Mouse (Mus musculus) megakaryocyte, embryonic 14.5 days (primary cell): Measurements from ENCODE around the gene Sema5a.

Experiments
- FLI1 ChIP-seq: IDR thresholded peaks from 2 replicates; pipeline ENCODE4 v1.6.1; 2012; ENCODE audit warnings: low read length, inconsistent platforms, mixed read lengths
- GATA1 ChIP-seq: IDR thresholded peaks from 3 replicates; pipeline ENCODE4 v1.6.1; 2012; ENCODE audit warnings: mixed read lengths, low read length, inconsistent platforms, borderline replicate concordance

DNA sequence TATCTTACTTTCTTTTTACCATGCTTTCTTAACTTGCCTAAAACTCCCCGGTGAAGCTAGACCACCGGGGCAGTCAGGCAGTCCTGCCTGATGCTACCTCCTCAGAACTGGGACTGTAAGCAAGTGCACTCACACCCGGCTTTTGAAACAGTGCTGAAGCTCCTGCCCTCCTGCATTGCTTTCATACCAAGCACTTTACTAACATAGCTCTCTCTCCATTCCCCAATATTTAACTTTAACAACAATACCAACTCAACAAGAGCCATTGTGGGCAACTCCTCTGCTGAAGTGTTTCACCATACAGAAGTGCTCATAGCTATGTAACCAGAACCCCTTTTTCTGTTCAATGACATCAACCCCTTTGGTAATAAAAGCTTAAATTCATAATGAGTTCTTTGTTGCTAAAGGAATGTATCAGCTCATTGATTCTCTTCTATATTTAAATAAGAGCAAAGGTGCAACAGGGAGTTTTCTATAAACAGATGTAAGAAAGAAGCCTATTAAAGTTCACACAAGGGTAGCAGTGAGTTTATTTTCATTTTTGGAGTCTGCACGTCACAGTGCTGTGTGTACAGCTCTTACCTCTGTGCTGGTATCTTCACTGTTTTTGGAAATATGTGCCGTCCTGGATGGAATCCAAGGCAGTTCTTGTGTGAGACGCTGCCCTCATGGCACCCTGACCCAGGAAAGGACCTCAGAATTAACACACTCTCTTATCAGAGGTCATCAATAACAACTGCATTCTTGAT lies 292.3 kb downstream of the Sema5a start:
- TF ChIP-seq GATA1 (no peak), FLI1 (no peak)
